In genomic region chr1:168363053-168363452, GRCm38 (mm10) we compare ENCODE assay signal across 23 mouse cellular contexts.
DNase-seq lines count a peak whose midpoint lies in the region; ATAC-seq and TF ChIP-seq lines count a peak whose summit lies in the region.
"Had no signal": no experiment of that assay in that cellular context is flagged by ENCODE, and none has a peak within 500 bp of the region (broad histone marks: within the 10 kb centered on the region; RNA-seq: fewer than 3 reads in every experiment).

No protein-coding gene starts in this region.

- H3K4me2 ChIP-seq in forebrain, embryonic 14.5 days (ENCODE audit: low read length) = no peak overlapping the region
- H3K4me2 ChIP-seq in forebrain, embryonic 12.5 days = no peak overlapping the region
- H3K4me2 ChIP-seq in hindbrain, embryonic 13.5 days = no peak overlapping the region
- no peak overlapping the region for H3K4me2 ChIP-seq in hindbrain, embryonic 14.5 days (replicated peaks)
- peak overlapping the region; percentile 60 for H3K4me2 ChIP-seq in myocyte (ENCODE audit: low read depth)
- H3K4me2 ChIP-seq: embryonic facial prominence, embryonic 12.5 days; heart, embryonic 12.5 days; hindbrain, embryonic 15.5 days; limb, embryonic 15.5 days; liver, embryonic 13.5 days; neural tube, embryonic 12.5 days had no signal

- no peak for TF ChIP-seq POLR2A in myocyte (IDR thresholded peaks at IDR 0.05; ENCODE audit: insufficient read length, low read depth)

- H3K4me3 ChIP-seq in forebrain, embryonic 14.5 days (ENCODE audit: low read depth, low read length) = no peak overlapping the region
- H3K4me3 ChIP-seq in forebrain, embryonic 12.5 days (replicated peaks) = no peak overlapping the region
- no peak overlapping the region for H3K4me3 ChIP-seq in hindbrain, embryonic 13.5 days
- no peak overlapping the region for H3K4me3 ChIP-seq in hindbrain, embryonic 14.5 days (replicated peaks; ENCODE audit: low read length)
- H3K4me3 ChIP-seq in myocyte = no peak overlapping the region
- H3K4me3 ChIP-seq: embryonic facial prominence, embryonic 12.5 days; heart, adult 2 months; heart, embryonic 12.5 days; hindbrain, embryonic 15.5 days; limb, embryonic 10.5 days; limb, embryonic 15.5 days; liver, embryonic 13.5 days; neural tube, embryonic 12.5 days had no signal

- peaks cover 55% of the 10 kb centered on the region for H3K4me1 ChIP-seq in forebrain, embryonic 14.5 days (ENCODE audit: control insufficient read depth, insufficient read depth, low read length)
- H3K4me1 ChIP-seq in forebrain, embryonic 12.5 days = peaks cover 78% of the 10 kb centered on the region
- peaks cover 80% of the 10 kb centered on the region for H3K4me1 ChIP-seq in hindbrain, embryonic 13.5 days (replicated peaks)
- peaks cover 57% of the 10 kb centered on the region for H3K4me1 ChIP-seq in hindbrain, embryonic 14.5 days (replicated peaks; ENCODE audit: control insufficient read depth, insufficient read depth, low read length)

- H3K27ac ChIP-seq in forebrain, embryonic 14.5 days (ENCODE audit: low read depth, low read length) = peak overlapping the region; percentile 49; the same call in 1 of the 2 replicates
- H3K27ac ChIP-seq in forebrain, embryonic 12.5 days = no peak overlapping the region
- H3K27ac ChIP-seq in hindbrain, embryonic 13.5 days = 0 out of 2 replicates have a peak overlapping the region, but pooled peaks have one; percentile 26
- H3K27ac ChIP-seq in hindbrain, embryonic 14.5 days = no peak overlapping the region
- H3K27ac ChIP-seq: embryonic facial prominence, embryonic 12.5 days; heart, adult 2 months; hindbrain, embryonic 15.5 days; limb, embryonic 10.5 days; limb, embryonic 15.5 days; liver, embryonic 13.5 days; neural tube, embryonic 12.5 days had no signal

- H3K9ac ChIP-seq in forebrain, embryonic 14.5 days (ENCODE audit: low read length) = no peak overlapping the region
- H3K9ac ChIP-seq in forebrain, embryonic 12.5 days = no peak overlapping the region
- H3K9ac ChIP-seq in hindbrain, embryonic 13.5 days = no peak overlapping the region
- no peak overlapping the region for H3K9ac ChIP-seq in hindbrain, embryonic 14.5 days
- H3K9ac ChIP-seq: embryonic facial prominence, embryonic 12.5 days; heart, embryonic 12.5 days; hindbrain, embryonic 15.5 days; limb, embryonic 15.5 days; liver, embryonic 13.5 days; neural tube, embryonic 12.5 days had no signal

- no peaks in the 10 kb centered on the region for H3K27me3 ChIP-seq in forebrain, embryonic 14.5 days (replicated peaks; ENCODE audit: control insufficient read depth, insufficient read depth, low read length)
- no peaks in the 10 kb centered on the region for H3K27me3 ChIP-seq in forebrain, embryonic 12.5 days
- no peaks in the 10 kb centered on the region for H3K27me3 ChIP-seq in hindbrain, embryonic 13.5 days
- no peaks in the 10 kb centered on the region for H3K27me3 ChIP-seq in hindbrain, embryonic 14.5 days (ENCODE audit: control insufficient read depth, insufficient read depth, low read length)
- no peaks in the 10 kb centered on the region for H3K27me3 ChIP-seq in myocyte (ENCODE audit: control insufficient read depth, insufficient read depth, insufficient read length)
- H3K27me3 ChIP-seq: embryonic facial prominence, embryonic 12.5 days; heart, embryonic 12.5 days; hindbrain, embryonic 15.5 days; limb, embryonic 15.5 days; liver, embryonic 13.5 days; neural tube, embryonic 12.5 days had no signal

- no peaks in the 10 kb centered on the region for H3K9me3 ChIP-seq in forebrain, embryonic 14.5 days (replicated peaks; ENCODE audit: control insufficient read depth, low read length)
- H3K9me3 ChIP-seq in forebrain, embryonic 12.5 days = no peaks in the 10 kb centered on the region
- no peaks in the 10 kb centered on the region for H3K9me3 ChIP-seq in hindbrain, embryonic 13.5 days
- H3K9me3 ChIP-seq in hindbrain, embryonic 14.5 days (ENCODE audit: control insufficient read depth, low read length) = no peaks in the 10 kb centered on the region
- H3K9me3 ChIP-seq: embryonic facial prominence, embryonic 12.5 days; heart, embryonic 12.5 days; hindbrain, embryonic 15.5 days; limb, embryonic 10.5 days; limb, embryonic 15.5 days; liver, embryonic 13.5 days; neural tube, embryonic 12.5 days had no signal

- H3ac ChIP-seq in myocyte (ENCODE audit: control insufficient read depth, insufficient read length) = no peak overlapping the region

- 77% methylated on average over 11 of the region's 11 CpGs for WGBS in forebrain, embryonic 14.5 days
- 89% methylated on average over 11 of the region's 11 CpGs for WGBS in forebrain, embryonic 12.5 days
- 91% methylated on average over 11 of the region's 11 CpGs for WGBS in hindbrain, embryonic 13.5 days
- WGBS in hindbrain, embryonic 14.5 days = 88% methylated on average over 11 of the region's 11 CpGs

- no peak for DNase-seq in forebrain, embryonic 14.5 days (ENCODE audit: low spot score)
- DNase-seq in hindbrain, embryonic 14.5 days (ENCODE audit: low spot score) = no peak
- DNase-seq in NIH3T3 (ENCODE audit: low read depth) = peak; percentile 63
- no peak for DNase-seq in spleen, adult 12 weeks (ENCODE audit: low spot score)
- DNase-seq: cerebellum, adult 18-20 months; cerebellum, postnatal 10 days; kidney, adult 11 months; kidney, postnatal 14 days; right cerebral cortex, postnatal 4 days; thymus, postnatal 4 days had no signal

- no peaks in the 10 kb centered on the region for H3K79me2 ChIP-seq in myocyte (ENCODE audit: control insufficient read depth, insufficient read depth)

- no peak for ATAC-seq in forebrain, embryonic 14.5 days
- no peak for ATAC-seq in forebrain, embryonic 12.5 days (ENCODE audit: low FRiP score)
- no peak for ATAC-seq in hindbrain, embryonic 13.5 days (ENCODE audit: low FRiP score)
- no peak for ATAC-seq in hindbrain, embryonic 14.5 days (ENCODE audit: low FRiP score)
- ATAC-seq: inflammation-experienced regulatory T-cells, adult 6 months; midbrain, embryonic 16.5 days had no signal

- no peaks in the 10 kb centered on the region for H3K36me3 ChIP-seq in forebrain, embryonic 14.5 days (ENCODE audit: control insufficient read depth, insufficient read depth, low read length)
- H3K36me3 ChIP-seq in forebrain, embryonic 12.5 days (replicated peaks) = no peaks in the 10 kb centered on the region; the same call in 1 of the 2 replicates
- no peaks in the 10 kb centered on the region for H3K36me3 ChIP-seq in hindbrain, embryonic 13.5 days
- H3K36me3 ChIP-seq in hindbrain, embryonic 14.5 days (replicated peaks; ENCODE audit: control insufficient read depth, insufficient read depth) = no peaks in the 10 kb centered on the region
- H3K36me3 ChIP-seq in myocyte (ENCODE audit: control insufficient read depth, insufficient read depth) = no peaks in the 10 kb centered on the region
- H3K36me3 ChIP-seq: hindbrain, embryonic 15.5 days; liver, embryonic 13.5 days; neural tube, embryonic 12.5 days had no signal

TF ChIP-seq in myocyte, 11 proteins besides CTCF, POLR2A, EP300 and RAD21:
- no peak for TF ChIP-seq MAX (IDR thresholded peaks at IDR 0.05; ENCODE audit: low read depth)
- TF ChIP-seq TCF12 (IDR thresholded peaks at IDR 0.05; ENCODE audit: insufficient read depth, poor library complexity, severe bottlenecking) = no peak
- no peak for TF ChIP-seq E2F4 (IDR thresholded peaks at IDR 0.05; ENCODE audit: insufficient read depth)
- no peak for TF ChIP-seq MYOG (IDR thresholded peaks at IDR 0.05; ENCODE audit: control insufficient read depth in 1 of 3, insufficient read depth in 1 of 3, insufficient read length in 2 of 3, low read depth in 2 of 3)
- no peak for TF ChIP-seq MYOD1 (IDR thresholded peaks at IDR 0.05; ENCODE audit: control insufficient read depth in 1 of 3, insufficient read length in 2 of 3, low read depth in 2 of 3)
- no peak for TF ChIP-seq POLR2AphosphoS2 (IDR thresholded peaks at IDR 0.05; ENCODE audit: insufficient read length, low read depth)
- TF ChIP-seq TCF3 (IDR thresholded peaks at IDR 0.05; ENCODE audit: insufficient read length, low read depth) = no peak
- no peak for TF ChIP-seq USF1 (IDR thresholded peaks at IDR 0.05; ENCODE audit: low read depth)
- no peak for TF ChIP-seq REST (IDR thresholded peaks at IDR 0.05; ENCODE audit: insufficient read depth, insufficient read length)
- no peak for TF ChIP-seq SRF (IDR thresholded peaks at IDR 0.05; ENCODE audit: control insufficient read depth, insufficient read length, low read depth)
- TF ChIP-seq CEBPB (IDR thresholded peaks at IDR 0.05; ENCODE audit: insufficient read depth, poor library complexity, severe bottlenecking) = no peak

Comparison
In these comparisons a context has a peak if more than half of its experiments do, and no peak if none do; other contexts are left out.
1. H3K27ac ChIP-seq: peak in forebrain, embryonic 14.5 days (single experiment) and hindbrain, embryonic 13.5 days (single experiment); none in forebrain, embryonic 12.5 days (single experiment) and hindbrain, embryonic 14.5 days (single experiment).